Comparison of ENCODE assay signal across 17 mouse cellular contexts in genomic region chr2:20545624-20546023, GRCm38 (mm10).
DNase-seq lines count a peak whose midpoint lies in the region; TF ChIP-seq lines count a peak whose summit lies in the region.
"Had no signal": no experiment of that assay in that cellular context is flagged by ENCODE, and none has a peak within 500 bp of the region (broad histone marks: within the 10 kb centered on the region; RNA-seq: fewer than 3 reads in every experiment).

No protein-coding gene starts in this region.

- H3K4me1 ChIP-seq in ES-Bruce4 (ENCODE audit: control insufficient read depth, insufficient read depth, low read length): peaks cover 4% of the 10 kb centered on the region
- H3K4me1 ChIP-seq: megakaryocyte, embryonic 14.5 days had no signal

- H3K27me3 ChIP-seq in ES-Bruce4 (ENCODE audit: control insufficient read depth, insufficient read depth, low read length, poor library complexity, severe bottlenecking): no peaks in the 10 kb centered on the region

- TF ChIP-seq CTCF in gastrocnemius, adult 2 months (IDR thresholded peaks at IDR 0.05): no peak
- TF ChIP-seq CTCF in ES-Bruce4 (IDR thresholded peaks at IDR 0.05; ENCODE audit: low read depth, low read length): no peak
- TF ChIP-seq CTCF in brain, embryonic 14.5 days (IDR thresholded peaks at IDR 0.05; ENCODE audit: borderline replicate concordance, extremely low read depth, insufficient read depth, insufficient read length): no peak

- TF ChIP-seq EP300 in ES-Bruce4 (IDR thresholded peaks at IDR 0.05; ENCODE audit: insufficient read depth, low read depth, low read length): no peak

- DNase-seq in gastrocnemius, adult 2 months: no peak
- DNase-seq in gastrocnemius, adult 18-20 months (ENCODE audit: low spot score): no peak
- DNase-seq in kidney, postnatal 14 days: peak; percentile 39
- DNase-seq in kidney, adult 8-10 months: no peak
- peak; percentile 96 for DNase-seq in brain, embryonic 14.5 days (ENCODE audit: low read depth)
- no peak for DNase-seq in lung, postnatal 36 days
- no peak for DNase-seq in ovary, postnatal 14 days (ENCODE audit: low spot score)
- DNase-seq: adrenal gland, postnatal 10 days; cerebellum, adult 18-20 months; gastrocnemius, postnatal 25 days; lung, adult 18-20 months; lung, postnatal 14 days; thymus, adult 18-20 months had no signal

- H3K9ac ChIP-seq in ES-Bruce4 (ENCODE audit: low read depth, poor library complexity, severe bottlenecking): no peak overlapping the region; the same call in 1 of the 2 replicates

- peaks cover 19% of the 10 kb centered on the region for H3K36me3 ChIP-seq in ES-Bruce4 (ENCODE audit: control insufficient read depth, insufficient read depth, low read length, poor library complexity, severe bottlenecking)
- H3K36me3 ChIP-seq: limb, embryonic 10.5 days had no signal

- H3K9me3 ChIP-seq in ES-Bruce4 (replicated peaks; ENCODE audit: control insufficient read depth, insufficient read depth, low read length, poor library complexity, severe bottlenecking): peaks cover 14% of the 10 kb centered on the region
- H3K9me3 ChIP-seq: embryonic facial prominence, embryonic 10.5 days; limb, embryonic 10.5 days had no signal

- H3K27ac ChIP-seq in gastrocnemius, adult 2 months: 0 out of 2 replicates have a peak overlapping the region, but pooled peaks have one; percentile 56
- peak overlapping the region; percentile 74 for H3K27ac ChIP-seq in ES-Bruce4 (ENCODE audit: insufficient read depth, low read length)
- H3K27ac ChIP-seq: limb, embryonic 10.5 days had no signal

- intact Hi-C loops in gastrocnemius, adult 2 months (cut with DNase I): no loop called here

- no peak for TF ChIP-seq POLR2A in ES-Bruce4 (IDR thresholded peaks at IDR 0.05; ENCODE audit: insufficient read depth, low read length)
- no peak for TF ChIP-seq POLR2A in brain, embryonic 14.5 days (IDR thresholded peaks at IDR 0.05; ENCODE audit: borderline replicate concordance, extremely low read depth, insufficient read depth, insufficient read length, poor library complexity, severe bottlenecking)

- H3K4me3 ChIP-seq in gastrocnemius, adult 2 months: no peak overlapping the region
- no peak overlapping the region for H3K4me3 ChIP-seq in ES-Bruce4 (ENCODE audit: low read depth, low read length)
- H3K4me3 ChIP-seq: limb, embryonic 10.5 days; megakaryocyte, embryonic 14.5 days had no signal

Comparison
In these comparisons a context has a peak if more than half of its experiments do, and no peak if none do; other contexts are left out.
1. DNase-seq: peak in kidney, postnatal 14 days (single experiment) and brain, embryonic 14.5 days (single experiment); none in gastrocnemius, adult 2 months (single experiment), gastrocnemius, adult 18-20 months (single experiment), kidney, adult 8-10 months (0 of 2), lung, postnatal 36 days (single experiment) and ovary, postnatal 14 days (single experiment).